Mouse (Mus musculus): Measurements from ENCODE around the gene Fbxw13.

DNA sequence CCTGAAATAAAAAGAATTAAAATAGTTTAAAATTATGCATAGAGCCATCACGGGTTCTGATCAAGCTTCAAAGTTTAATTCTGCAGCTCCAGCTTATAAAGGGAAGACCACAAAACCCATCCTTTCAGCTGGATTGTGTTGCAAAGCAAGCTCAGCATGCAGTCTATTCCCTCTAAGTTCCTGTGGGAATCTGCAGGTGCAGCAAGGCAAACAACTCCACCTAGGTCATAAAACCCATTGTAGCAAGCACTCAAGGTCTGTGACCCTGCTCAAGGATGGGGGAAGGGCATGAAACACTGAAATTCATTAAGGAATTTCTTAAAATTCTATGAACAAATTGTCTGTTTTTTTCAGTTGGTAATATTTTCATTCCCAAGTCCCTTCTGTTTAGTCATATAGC lies 18.6 kb downstream of the Fbxw13 start:
- TF ChIP-seq CTCF (IDR thresholded peaks at IDR 0.05; ENCODE audit: insufficient read depth, low read length) (no peak), POLR2A (IDR thresholded peaks at IDR 0.05; ENCODE audit: borderline replicate concordance, extremely low read depth, low read depth, low read length) (no peak)

All from lung, adult 2 months (tissue).